Mouse (Mus musculus): ENCODE results near the gene Chn1.

Chn1 gene

DNA sequence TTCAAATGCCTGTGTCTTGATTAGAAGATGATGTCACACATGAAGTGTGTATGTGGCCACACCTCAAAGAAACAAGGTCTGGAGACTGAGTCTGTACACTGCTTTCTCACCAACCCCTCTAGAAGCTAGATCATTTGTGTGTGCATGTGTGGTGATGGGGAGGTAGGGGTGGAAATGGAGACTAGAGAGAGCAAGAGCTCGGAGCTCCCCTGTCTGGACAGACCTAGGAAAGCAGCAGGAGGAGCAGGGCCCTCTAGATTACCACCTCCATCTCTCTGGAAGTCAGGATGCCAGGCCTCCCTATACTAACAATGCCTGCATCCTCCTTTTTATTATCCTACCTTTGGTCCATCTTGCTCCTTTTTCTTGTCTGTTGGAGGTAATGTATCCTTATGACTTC lies 27.8 kb downstream of the Chn1 start:
- DNase-seq (ENCODE audit: extremely low read depth, low read depth, low spot score): no peak

DNA sequence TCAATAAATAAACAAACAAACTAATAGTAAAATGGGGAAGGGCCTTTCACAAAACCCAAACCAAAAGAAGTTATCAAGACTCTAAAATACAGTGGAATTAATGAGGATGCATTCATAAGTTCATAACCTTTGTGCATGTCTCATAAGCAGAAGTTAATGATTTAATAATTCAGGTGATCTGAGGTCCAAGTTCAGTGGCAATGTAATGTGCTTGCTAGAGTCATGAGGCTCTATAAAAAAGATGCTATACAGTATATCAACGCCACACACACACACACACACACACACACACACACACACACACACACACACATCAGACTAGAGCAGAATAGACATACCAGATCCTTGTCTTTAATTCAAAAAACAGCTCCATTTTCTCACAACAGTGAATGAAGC lies 28.8 kb downstream of the Chn1 start:
- no peak for DNase-seq (ENCODE audit: extremely low read depth, low read depth, low spot score)

DNA sequence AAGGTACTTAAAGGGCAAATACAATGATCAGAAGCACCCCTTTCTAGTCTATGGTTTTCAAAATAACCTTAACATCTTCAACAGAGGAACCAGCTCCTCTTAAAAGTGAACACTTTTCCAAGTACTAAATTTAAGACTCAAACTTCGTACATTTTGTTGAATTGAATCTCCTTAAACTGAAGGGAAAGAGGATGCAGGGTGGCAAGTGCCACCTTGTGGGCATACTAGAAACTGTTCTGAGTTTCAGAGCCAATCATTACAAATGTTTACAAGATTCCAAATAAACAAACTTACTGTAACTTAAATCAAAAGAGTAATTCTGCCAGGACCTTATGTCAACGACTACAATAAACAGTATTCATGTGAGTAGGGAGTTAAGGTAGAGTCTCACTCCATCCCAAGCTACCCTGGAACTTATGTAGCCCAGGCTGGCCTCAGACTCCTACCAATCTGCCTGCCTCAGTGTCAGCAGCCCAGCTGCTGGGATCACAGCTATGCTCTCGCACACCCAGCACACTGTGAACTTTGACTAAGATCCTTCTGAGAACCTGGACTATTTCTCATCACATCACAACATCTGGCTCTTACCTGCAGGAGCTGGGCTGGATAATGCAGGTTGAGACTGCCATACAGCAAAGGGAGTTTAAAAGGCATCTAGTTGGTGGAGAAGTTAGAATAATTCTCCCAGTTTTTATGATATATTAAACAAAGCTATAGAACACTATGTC lies 29.3 kb downstream of the Chn1 start:
- DNase-seq (ENCODE audit: extremely low read depth, low read depth, low spot score): no peak

DNA sequence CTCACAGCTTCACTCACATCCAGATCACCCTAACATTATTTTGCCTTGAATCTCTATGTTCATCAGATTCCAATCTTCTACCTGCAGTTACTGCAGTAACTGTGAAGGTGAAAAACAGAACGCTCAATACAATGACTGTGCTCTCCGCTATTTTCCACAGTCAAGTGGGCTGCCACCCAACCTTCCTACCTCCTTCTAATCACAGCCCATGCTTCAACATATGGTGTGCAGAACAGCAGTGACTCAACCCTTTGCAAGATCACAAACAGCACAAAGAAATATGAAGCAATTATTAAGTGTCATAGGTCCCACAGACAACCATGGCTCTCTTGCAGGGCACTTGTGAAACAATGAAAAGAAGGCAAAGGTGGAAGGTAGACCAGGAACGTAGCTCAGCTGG lies 33.9 kb downstream of the Chn1 start:
- DNase-seq (ENCODE audit: extremely low read depth, low read depth, low spot score): no peak

DNA sequence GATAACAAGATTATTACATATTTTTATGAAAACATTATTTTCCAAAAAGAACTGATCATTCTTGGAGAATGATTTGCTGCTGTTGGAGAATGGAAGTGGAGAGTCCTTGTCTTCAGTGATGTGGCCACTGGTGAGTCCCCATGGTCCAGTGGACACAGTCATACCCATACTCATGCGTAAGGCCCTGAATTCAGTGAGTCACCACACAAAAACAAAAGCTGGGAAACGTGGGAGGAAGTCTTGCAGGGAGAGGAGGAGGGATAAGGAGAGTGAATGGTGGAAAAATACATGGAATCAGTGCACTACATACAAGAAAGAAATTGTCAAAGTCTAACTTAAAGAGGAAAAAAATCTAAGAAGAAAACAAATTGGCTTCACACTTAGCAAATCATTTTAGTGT lies 47.3 kb downstream of the Chn1 start:
- no peak for DNase-seq (ENCODE audit: extremely low read depth, low read depth, low spot score)

DNA sequence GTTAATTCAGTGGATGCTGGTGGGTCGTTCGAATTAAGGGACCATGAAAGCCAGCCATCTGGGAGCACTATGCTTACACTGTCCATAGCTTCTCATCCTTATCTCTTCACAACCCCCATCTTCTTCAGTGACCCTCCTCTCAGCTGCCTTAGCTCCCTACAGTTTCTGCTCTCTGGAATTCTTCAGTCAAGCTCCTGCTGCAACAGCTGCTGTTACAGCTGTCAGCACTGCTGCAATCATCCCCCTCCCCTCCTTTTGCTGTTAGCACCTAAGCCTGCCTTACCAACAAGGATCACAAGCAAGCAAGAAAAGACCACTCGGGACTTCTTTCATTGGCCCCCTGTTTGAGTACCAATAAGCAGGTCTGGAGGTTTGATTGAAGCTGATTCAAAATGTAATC lies 50.2 kb downstream of the Chn1 start:
- no peak for DNase-seq (ENCODE audit: extremely low read depth, low read depth, low spot score)

DNA sequence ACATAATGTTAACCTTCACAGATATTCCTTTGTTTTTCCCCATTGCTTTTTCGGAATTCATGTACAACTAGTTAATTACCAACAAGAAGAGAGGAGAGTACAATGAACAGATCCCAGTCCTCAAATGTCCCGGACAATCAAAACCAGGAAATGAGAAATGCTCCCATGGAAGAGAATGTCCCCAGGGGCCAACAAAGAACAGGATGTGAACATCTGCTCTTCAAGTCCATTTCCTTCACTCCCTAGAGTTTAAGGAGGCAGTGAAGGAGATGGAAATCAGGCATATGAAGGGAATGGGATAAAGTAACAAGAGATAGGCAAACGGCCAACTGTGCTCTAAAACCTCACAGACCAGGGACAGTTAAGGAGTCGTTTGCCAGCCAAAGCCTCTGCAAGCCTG lies 53.3 kb downstream of the Chn1 start:
- no peak for DNase-seq (ENCODE audit: extremely low read depth, low read depth, low spot score)

DNA sequence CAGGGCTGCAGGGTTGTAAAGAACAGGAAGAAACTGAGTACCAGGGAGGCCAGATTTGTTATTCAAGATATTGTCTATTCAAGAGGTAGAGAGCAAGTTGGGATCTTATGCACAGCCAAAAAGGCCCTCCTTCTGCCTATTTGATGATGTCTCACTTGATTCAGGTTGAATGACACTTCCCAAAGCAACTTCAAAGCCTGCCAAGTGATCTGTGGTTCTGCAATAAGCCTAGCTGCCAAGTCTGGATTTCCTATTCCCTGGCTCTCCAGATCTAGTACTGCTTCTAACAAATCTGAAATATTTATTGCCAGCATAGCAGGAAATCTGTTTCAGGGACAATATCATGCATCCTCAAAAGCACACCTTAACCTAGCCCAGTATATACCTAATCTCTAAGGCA lies 62.7 kb downstream of the Chn1 start:
- no peak for DNase-seq (ENCODE audit: extremely low read depth, low read depth, low spot score)

DNA sequence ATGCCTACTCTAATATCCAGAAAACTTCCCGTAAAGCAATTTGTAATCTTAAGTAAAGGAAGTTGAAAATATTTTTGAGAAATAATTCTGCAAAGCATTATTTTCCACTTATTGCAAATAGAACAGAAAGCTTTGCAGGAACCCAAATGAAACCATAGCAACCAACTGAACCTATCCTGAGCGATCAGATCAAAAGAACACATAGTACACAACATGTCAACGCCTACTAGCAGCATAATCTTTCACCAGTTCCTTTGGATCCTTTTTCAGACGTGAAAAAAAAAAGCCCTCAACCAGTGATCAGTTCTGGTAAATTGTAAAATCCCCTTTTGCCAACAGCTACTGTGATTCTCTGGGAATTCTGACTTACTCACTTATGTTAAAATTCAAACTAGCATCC lies 82.1 kb downstream of the Chn1 start:
- DNase-seq (ENCODE audit: extremely low read depth, low read depth, low spot score): no peak

DNA sequence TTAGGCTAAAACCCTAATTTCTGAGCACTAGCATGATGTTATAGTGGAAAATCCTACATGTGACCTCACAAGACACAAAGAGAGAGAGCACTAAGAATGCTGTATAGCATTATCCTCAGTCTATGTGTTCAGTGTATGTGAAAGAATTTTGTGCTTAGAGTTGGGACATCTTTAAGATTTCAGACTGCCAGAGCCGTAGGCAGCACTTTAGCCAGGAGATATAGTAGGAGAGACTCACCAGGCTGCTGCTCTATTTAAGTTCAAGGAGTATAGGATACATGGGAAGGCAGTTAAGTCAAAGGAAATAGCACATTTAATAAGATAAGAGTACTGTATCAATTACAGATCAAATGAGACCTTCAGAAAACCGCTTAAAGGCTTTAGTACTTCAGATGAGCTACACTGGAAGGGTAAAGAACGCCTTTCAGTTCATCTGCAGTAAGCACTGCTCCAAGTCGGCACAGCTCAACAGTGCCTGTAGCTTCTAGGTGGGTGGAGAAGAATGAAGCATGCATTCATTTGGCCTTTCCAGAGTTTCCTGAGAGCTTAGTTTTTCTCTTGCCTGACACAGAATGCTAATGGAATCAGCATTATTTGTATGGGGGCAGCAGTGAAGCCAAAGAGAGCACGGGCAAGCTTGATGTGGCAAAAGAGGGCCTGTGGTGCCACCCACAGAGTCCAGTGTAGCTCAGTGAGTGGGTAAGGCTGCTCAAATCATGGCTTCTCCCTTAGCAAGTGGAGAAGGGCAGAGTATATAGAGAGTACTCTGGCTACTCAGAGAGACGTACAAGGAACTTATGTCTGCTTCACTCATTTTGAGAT lies 84.2 kb downstream of the Chn1 start:
- no peak for DNase-seq (ENCODE audit: extremely low read depth, low read depth, low spot score)

DNA sequence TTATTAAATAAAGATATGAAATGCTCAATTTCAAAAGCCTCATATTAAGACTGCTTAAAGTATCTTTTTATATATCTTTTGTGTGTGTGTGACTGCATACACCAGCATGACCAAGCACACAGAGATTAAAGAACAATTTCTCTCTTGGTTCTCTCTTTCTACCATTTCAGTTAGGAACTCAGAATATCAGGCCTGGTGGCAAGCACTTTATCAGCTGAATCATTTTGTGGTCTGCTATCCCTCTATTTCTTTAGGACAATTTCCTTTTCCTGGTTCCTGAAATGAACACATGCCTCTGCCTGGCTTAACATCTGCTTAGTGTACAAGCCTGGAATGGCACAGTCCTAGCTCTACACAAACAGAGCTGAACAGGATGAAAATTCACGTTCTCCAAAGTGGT lies 92.6 kb downstream of the Chn1 start:
- DNase-seq (ENCODE audit: extremely low read depth, low read depth, low spot score): no peak

DNA sequence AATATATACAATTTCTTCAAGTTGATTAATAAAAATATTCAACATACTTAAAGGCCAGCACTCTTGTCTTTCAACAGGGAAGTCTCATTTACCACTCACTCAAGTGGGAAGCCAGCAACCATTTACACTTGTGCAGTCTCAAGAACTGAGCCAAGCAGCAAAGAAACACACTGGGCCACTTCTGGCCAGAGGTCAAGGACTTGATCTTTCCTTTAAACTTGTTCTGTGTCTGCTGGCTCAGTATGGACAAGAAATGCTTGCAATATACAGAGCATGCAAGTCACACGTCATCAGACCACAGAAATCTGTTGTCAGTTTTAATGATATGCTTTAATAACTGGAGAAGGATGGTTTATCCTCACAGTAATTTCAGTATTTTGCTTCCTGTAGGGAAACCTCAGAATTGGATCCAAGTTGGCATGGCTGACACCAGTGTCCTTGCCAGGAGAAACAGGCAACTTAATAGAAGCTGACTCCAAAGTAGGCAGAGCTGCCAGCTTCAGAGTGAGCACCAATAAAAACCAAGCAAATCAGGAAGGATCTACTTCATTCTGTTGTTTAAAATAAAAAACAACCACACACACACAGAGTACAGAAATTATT lies 94.6 kb downstream of the Chn1 start:
- peak; percentile 4 for DNase-seq (ENCODE audit: extremely low read depth, low read depth, low spot score)

DNA sequence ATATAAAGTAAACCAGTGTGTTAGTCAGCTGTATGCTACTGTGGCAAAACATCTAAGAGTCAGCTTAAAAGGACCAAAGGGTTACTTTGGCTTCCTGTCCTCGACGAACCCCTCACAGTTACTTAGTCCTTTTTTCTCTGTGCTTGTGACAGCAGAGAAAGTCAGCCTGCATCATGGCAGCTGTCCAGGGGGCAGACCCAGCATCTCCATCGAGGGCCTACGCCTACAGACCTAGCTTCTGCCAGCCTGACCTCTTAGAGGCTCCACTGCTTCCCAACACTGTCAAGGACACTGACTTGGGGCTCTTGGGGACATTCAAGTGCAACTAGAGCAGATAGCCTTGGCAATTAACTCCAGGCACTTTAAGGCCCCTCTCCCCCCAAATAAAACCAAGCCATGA lies 106.5 kb downstream of the Chn1 start:
- DNase-seq (ENCODE audit: extremely low read depth, low read depth, low spot score): no peak

DNA sequence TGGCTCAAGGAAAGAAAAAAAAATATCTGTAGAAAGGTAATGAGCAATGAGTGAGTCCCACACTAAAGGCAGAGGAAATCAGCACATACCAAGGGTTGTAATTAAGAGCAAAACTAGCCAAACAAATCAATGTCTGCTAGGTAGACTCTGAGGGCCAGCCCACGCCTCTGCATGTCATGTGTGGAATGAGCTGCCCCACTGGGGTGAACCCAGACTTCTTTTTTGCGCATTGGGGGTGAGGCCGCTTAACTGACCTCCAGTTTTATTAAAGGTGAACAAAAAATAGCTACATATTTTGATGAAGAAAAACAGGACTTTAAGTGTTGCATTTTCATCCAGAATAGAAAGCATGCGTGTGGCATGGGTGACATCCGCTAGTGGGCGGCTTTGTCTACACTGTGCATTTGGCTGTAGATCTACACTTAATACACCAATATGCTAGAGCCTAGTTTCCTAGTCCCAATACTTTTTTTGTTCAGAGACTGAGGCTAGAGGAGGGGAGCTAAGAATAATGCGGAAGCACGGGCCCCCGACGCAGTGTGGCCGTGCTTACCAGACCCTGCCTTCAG lies 114.5 kb downstream of the Chn1 start:
- no peak for DNase-seq (ENCODE audit: extremely low read depth, low read depth, low spot score)

DNA sequence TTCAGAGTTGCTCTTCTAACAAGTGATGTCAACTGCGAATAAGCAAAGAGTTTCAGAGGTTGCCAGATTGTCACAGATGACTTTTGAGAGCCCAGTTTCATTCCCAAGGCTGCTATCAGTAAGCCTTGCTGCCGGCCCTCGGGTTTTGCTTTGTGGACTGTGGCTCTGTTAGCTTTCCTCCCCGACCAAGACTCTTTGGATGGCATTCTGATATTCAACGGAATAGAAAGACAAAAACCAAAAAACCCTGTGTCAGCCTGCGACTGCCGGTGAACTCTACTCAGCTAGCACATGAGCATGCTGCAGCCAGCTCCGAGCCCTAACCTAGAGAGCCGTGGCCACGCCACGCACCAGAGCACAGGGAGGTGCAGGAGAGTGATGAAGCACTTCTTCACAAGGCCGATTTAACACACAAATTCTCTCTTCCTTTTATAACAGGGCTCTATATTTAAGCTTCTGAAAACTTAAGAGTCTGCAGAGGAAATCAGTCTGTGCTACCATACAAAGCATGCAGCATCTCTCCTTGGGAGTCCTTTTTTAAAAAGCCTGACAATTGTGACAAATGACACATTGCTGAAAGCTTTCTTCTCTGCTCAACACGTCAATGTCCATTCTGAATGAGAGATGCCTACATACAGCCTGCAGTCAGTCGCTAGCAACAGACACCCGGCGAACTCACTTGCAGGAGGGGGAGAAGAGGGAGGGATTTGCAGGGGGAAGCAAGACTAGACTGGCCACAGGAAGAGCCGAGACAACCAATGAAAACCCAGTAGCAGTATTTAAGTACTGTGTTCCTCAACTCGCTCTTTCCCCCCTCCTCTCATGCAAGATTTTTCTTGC lies 115.2 kb downstream of the Chn1 start:
- DNase-seq (ENCODE audit: extremely low read depth, low read depth, low spot score): no peak

DNA sequence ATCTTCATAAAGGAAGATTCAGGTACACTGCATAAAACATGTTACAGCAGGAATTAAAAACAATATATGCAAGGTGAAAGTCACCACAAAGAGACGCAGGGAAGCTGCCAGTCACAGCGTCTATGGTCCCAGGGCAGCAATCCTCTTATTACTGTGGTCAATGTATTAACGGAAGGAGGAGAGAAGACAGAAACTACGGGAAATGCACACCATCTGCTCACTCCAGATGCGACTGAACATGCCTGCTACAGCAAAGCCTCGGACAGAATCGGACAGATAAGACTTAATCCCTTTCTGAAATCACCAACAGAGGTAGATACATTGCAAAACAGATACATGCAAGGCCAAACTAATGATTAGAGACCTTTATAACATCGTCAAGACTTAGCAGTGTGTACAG lies 116.1 kb downstream of the Chn1 start:
- DNase-seq (ENCODE audit: extremely low read depth, low read depth, low spot score): no peak

DNA sequence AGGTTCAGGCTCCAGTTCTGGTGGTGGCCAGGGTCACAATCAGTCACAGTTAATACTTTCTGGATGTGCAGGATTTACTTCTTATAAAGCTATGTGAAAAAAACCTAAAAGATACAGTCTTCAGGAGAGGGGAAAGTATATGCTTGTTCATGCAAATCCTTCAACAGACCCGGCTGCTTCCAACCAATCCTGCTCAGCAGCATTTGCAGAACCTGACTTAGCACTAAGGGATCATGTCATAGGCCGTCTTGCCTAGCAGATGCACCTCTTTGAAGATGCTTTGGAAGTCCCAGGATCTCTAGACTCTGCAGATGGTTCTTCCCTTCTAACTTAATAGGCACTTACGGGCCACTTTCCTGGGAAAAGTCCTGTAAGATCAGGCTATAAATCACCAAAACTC lies 117.2 kb downstream of the Chn1 start:
- DNase-seq (ENCODE audit: extremely low read depth, low read depth, low spot score): no peak

DNA sequence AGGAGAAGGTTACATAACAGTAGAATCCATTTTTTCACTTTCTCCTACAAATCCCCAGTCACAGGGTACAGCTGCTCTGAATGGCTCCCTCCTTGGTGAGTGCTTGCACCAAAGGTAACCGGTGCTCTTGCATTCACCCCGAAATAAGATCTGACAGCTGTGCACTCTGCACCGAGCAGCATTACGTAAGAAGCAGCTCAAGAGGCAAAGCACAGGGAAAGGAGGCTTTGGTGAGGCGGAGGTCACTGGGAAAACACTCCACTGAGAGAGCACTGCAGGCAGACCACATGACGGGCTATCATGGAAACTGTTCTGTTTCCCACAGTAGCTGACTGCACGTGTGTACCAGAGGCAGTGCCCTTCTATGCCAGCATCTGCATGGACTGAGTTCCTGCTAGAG lies 118.0 kb downstream of the Chn1 start:
- DNase-seq (ENCODE audit: extremely low read depth, low read depth, low spot score): no peak

DNA sequence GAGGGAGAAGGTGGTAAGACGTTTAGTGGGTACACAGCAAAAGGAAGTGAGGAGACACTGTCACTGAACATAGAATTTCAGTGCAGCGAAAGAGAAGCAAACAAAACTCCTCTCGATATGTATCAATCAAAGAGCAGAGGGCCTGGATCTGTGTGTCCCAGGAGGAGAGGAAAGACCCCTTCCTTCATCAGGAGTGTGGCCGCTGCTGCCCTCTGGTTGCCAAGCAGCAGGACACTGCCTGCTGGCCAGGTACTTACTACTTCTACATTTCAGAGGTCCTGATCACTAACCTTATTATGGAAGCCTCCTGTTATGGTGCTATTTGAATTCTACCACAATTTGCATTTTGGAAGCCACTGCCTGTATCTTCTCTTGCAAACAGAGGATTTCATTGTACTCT lies 119.5 kb downstream of the Chn1 start:
- DNase-seq (ENCODE audit: extremely low read depth, low read depth, low spot score): no peak

DNA sequence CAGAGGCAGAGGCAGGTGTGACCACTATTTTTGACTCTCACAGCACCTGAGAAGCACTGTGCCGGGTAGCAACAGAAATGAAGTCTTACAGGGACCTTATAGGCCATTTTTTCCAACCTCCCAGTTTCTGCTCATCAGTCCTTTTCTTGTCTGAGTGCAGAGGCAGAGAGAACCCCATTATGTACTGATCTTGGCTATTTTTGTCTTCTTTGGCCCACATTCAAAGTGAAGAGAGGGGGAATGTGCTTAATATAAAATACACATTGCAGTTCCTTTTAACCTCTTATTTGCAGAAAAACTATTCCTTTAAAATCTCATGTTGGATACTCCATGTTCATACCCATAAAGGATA lies 120.3 kb downstream of the Chn1 start:
- no peak for DNase-seq (ENCODE audit: extremely low read depth, low read depth, low spot score)

All from fat pad, adult 2 months (tissue).